Mouse (Mus musculus): ENCODE data around the gene Nadk. TPM values are rescaled to one million over a fixed set of nuclear protein-coding genes. Genes with fewer than 3 reads are reported as not detected.

Gene Nadk
- 163 and 200 TPM in 2 replicates for polyA plus RNA-seq (2012; rRNA removed)

GRCm38 (mm10) chr4:155561661-155562442 lies at the start of gene Nadk:
Gene Nadk, plus strand, starts transcription at chr4:155562378.
- DNase-seq (ENCODE audit: low read depth), result no peak

DNA sequence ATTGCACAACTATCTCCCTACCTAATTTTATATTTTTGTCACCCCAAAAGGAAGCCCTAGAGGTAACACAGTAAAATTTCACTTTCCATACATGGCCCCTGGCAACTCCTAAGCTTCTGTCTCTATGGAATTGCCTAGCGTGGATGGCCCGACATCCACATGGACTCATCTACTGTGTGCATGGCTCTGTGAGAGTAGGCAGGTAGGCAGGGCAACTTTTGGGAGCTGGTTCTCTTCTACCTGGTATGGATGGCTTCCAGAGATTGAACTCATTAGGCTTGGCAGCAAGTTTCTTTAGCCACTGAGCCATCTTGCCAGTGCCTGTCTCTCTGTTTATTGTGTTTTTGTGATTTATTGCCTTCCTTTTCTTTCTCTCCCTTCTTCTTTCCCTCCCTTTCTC lies 47.4 kb upstream of the Nadk start:
- DNase-seq (ENCODE audit: low read depth), result no peak

DNA sequence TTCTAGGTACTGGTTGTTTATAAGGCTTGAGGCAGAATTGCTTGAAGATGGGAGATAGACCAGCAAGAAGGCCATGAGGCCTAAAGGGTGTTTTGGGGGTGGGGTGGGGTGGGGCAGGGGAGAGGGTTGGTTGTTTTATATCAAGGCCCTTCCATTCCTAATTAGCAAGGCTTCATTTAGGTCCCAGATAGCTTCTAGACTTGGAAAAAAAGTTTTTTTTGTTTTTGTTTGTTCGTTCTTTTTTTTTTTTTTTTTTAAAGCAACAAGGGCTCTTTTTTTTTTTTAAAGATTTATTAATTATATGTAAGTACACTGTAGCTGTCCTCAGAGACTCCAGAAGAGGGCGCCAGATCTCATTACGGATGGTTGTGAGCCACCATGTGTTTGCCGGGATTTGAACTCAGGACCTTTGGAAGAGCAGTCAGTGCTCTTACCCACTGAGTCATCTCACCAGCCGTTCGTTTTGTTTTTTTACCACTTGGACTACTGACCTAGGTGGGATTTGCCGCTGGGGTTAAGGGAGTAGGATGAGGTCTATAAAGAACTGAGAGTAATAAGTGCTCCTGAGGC lies 44.1 kb upstream of the Nadk start:
- no peak for DNase-seq (ENCODE audit: low read depth)

GRCm38 (mm10) chr4:155522327-155522726 lies 39.9 kb upstream of the Nadk start:
- DNase-seq (ENCODE audit: low read depth), result no peak

DNA sequence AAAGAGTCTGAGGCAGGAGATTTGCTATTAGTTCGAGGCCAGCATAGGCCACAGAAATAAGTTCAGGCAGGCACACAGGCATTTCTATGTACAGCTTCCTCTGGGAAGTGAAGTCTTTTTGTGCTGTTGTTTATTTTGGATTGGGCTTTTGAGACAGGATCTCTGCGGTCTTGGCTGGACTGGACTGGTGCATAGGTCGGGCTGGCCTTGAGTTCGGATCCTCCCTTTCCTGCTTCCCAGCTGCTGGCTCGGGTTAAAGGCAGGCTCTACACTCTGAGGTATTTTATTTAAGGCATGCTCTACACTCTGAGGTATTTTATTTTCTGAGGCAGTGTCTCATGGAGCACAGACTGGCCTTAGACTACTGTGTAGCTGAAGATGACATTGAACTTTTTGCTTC lies 36.4 kb upstream of the Nadk start:
- DNase-seq (ENCODE audit: low read depth), result no peak

DNA sequence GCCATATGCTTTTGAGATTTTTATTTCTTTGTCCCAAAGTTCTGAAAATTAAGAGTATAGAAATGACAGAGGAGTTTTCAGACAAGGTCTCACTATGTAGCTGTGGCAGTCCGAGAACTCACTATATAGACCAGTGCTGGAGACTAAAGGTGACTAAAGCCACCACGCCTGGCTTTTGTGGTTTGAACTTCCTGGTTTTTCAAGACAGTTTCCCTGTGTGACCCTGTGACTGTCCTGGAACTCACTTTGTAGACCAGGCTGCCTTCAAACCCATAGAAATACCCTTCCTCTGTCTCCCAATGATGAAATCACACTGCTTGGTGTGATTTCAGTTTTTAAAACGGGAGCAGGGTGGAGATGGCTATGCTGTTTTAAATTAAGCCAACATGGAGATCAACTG lies 32.9 kb upstream of the Nadk start:
- no peak for DNase-seq (ENCODE audit: low read depth)

DNA sequence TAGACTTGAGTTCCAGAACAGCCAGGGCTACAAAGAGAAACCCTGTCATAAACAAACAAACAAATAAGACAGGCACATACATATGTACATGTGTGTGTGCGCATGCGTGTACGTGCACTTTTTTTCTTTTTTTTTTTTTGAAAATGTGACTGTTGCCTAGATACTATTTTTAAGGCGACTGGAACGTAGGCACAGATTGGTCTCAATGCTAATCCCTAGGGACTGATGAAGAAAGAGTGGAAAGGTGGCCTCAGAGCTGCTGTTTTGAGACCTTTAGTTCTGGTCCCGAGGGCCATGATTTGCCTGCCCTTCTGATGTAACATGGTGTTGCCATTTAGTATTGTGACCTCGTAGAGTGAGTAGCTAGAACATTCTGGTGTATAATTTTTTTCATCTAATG lies 12.2 kb upstream of the Nadk start:
- DNase-seq (ENCODE audit: low read depth), result no peak

GRCm38 (mm10) chr4:155550446-155550845 lies 11.7 kb upstream of the Nadk start:
- DNase-seq (ENCODE audit: low read depth), result no peak

DNA sequence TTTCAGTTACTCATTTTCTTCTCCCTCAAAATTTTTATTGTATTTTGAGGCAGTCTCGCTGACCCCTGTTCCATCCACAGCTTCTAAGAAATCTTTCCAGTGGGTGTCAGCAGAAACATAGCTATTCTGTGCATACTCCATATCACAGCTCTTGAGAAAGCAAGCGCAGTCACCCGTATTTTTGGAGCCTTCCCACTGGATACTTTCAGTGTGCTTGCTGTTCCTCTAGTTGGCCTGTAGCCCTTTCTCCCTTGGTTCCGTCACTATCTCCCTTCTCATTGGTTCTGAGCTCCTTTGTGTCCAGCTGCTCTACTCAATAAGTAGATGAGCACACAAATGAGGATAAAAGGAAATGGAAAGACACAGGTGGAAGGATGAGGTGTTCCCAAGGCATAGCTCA lies 11.1 kb upstream of the Nadk start:
- no peak for DNase-seq (ENCODE audit: low read depth)

DNA sequence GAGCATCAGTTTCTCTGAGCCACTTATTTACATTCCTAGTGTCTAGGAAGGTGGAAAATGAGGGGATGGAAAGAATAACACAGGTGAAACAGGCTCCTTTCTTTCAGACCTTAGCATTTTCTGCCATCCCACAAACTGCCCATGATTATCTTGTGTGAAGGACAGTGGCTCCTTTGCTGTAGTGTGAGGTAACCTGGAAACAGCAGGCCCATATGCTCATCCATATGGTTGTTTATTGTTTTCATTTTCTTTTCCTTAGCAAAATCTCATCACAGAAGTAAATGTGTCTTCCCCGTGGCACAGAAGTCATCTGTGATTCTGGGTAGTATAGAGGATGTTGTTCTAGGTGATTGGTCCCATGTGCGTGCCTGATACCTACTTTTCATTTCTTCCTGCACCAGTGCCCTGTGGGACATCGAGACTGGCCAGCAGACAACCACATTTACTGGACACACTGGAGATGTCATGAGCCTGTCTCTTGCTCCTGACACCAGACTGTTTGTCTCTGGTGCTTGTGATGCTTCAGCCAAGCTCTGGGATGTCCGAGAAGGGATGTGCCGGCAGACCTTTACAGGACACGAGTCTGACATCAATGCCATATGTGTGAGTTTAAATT lies 9.2 kb upstream of the Nadk start:
- DNase-seq (ENCODE audit: low read depth), result no peak

GRCm38 (mm10) chr4:155554880-155555279 lies 7.3 kb upstream of the Nadk start:
- DNase-seq (ENCODE audit: low read depth), result no peak

- no peak for DNase-seq (ENCODE audit: low read depth)
Measured at GRCm38 (mm10) chr4:155555464-155555863, 6.7 kb upstream of the Nadk start.

DNA sequence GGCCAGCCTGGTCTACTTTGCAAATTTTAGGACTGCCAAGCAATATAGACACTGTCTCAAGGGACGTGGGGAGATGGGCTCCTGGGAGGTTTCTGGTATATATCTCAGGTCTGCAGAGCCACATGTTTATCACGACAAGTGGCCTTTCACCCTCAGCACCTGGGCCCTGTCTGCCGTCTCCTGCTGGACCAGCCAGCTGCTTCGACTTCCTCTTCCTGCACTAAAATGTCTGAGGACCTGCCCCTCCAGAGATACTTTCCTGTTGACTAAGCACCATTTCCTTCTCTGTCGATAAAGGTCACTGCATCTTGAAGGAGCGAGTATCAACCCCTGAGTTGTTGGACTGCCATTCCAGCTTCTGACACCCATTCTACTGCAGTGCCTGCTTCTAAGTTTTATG lies 2.7 kb upstream of the Nadk start:
- DNase-seq (ENCODE audit: low read depth), result no peak

DNA sequence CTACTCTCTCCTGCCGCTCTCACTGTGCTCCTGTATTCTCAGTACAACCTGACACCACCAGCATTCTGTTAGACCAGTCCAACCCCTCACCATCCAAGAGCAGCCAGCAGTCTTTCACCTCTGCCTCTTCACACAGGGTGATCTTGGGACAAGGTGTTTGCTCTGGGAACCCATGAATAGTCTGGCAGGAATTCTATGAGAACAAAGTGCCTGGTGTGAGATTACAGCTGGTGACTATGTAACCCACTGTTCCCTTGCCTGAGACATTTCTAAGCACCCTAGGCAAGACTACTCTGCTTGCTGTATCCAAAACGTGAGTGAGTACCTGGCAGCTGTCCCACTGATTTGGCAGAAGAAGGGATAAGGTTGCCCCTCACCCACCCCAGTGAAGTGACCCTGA lies 1.2 kb upstream of the Nadk start:
- DNase-seq (ENCODE audit: low read depth), result no peak

- no peak for DNase-seq (ENCODE audit: low read depth)
Measured at GRCm38 (mm10) chr4:155562725-155563399, 684 bp downstream of the Nadk start.

DNA sequence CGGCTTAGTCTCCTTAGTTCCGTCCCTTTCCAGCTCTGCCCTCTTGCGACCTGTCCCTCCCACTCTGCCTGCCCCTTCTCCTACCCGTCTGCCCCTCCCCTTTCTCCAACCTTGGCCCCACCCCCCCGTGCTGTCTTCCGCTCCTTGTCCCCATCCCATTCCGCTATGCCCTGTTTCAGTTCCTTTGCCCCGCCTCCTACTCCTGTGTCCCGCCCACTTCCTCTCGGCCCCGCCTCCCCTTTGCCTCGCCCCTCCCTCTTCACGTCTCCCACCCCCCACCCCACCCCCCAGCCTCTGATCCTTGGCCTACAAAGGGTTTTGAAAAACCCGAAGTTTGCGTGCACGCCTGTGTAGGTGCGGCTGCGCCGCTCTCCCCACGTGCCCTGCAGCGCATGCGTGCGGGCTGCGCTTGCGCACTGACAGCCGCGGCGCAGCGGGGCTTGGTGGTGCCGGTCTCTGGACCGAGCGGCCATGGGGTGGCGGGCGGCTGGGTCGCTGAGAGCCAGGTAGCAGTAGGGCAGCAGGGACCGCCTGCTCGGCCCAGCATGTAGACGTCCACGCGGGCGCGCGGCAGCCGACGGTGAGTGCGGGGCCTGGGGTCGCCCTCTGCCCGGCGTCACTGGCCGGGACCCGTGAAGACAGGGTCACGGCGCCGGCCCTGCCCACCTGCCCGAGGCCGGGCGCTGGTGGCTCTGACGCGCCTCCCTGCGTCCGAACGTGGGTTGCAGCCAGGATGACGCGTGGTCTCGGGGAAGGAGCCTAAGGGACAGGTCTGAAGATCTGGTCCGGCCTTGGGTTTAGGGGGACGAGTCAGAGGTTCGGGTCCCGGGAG lies 1.4 kb downstream of the Nadk start:
- DNase-seq (ENCODE audit: low read depth), result peak; percentile 72

GRCm38 (mm10) chr4:155564315-155565069 lies 2.3 kb downstream of the Nadk start:
- no peak for DNase-seq (ENCODE audit: low read depth)

DNA sequence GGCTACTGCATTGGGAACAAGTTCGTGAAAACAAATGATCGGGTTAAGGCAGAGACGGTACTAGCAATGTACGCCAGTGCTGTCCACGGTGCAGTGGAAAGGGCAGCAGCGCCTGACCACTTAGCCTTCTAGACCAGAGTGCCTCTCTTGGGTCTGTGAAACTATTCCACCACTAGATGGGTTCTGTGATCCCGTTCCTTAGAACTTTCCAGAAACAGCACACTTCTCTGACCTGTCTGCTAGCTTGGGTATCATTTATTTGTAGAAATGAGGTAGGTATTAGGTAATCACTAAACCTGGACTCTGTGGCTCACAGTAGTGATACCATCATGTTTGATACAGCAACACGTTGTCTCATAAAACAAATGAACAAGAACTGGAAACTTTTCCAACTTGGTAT lies 4.4 kb downstream of the Nadk start:
- no peak for DNase-seq (ENCODE audit: low read depth)

GRCm38 (mm10) chr4:155568170-155568569 lies 6.0 kb downstream of the Nadk start:
- DNase-seq (ENCODE audit: low read depth), result no peak

DNA sequence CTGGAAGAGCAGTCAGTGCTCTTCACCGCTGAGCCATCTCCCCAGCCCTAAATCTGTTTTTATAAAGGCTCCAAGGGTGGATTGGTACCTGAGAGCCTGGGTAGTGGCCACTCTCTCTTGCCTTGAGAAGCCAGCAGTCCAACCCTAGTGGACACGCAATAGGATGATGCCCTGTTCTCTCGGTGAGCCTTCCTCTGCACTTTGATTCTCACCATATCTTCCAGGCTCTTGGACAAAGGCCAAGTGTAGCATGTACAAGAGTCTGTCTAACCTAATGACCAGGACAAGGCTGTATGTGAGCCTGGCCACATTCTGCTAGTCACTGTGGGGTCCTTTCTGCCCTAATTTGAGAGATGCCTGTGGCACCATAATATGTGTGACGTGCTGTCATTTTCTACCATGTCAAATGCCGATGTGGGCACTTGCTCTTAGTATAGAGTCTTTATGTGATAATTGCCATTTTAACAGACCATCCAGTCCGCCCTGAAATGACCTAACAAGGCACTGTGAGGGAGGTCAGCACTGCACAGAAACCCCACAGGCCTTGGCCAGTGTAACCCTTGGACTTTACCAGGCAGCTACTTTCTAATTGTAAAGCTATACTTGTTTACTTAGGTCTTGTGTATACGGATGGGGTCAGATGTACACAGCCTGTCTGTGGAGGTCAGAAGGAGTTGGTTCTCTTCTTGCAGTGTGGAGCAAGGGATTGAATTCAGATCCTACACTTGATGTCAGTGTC lies 6.6 kb downstream of the Nadk start:
- DNase-seq (ENCODE audit: low read depth), result no peak
